Mouse (Mus musculus) lung, adult 2 months (tissue): Measurements from ENCODE around the gene Pipox. TPM values are rescaled to one million over a fixed set of nuclear protein-coding genes. Genes with fewer than 3 reads are reported as not detected.

Experiments
- DNase-seq: peaks from one replicate; pipeline ENCODE4 v3.0.0; 2022
- H3K4me1 ChIP-seq: fragments of 200-500 bp; 2 replicates; pipeline ENCODE4 v1.6.1; 2011; ENCODE audit warnings: low read length; ENCODE audit not compliant: control insufficient read depth, insufficient read depth
- H3K4me3 ChIP-seq: fragments of 200-500 bp; replicated peaks from 2 replicates; pipeline ENCODE3; 2011; ENCODE audit warnings: low read depth, mild to moderate bottlenecking, control low read depth, low read length; ENCODE audit errors: extremely low read depth
- CTCF ChIP-seq: fragments of 200-500 bp; IDR thresholded peaks from 2 replicates; pipeline ENCODE4 v1.5.1; 2011; ENCODE audit warnings: mild to moderate bottlenecking, low read length, control low read depth; ENCODE audit not compliant: insufficient read depth
- POLR2A ChIP-seq: fragments of 200-500 bp; IDR thresholded peaks from 2 replicates; pipeline ENCODE4 v1.6.1; 2011; ENCODE audit warnings: low read depth, mild to moderate bottlenecking, control low read depth, low read length, borderline replicate concordance; ENCODE audit errors: extremely low read depth
- WGBS: fragments of 180-500 bp; shearing (Covaris S2); methylation state at CpG from one replicate; pipeline ENCODE4 v1.1.7; 2018; 5-methylcytosine and 5-hydroxymethylcytosine counted together
- polyA plus RNA-seq: library from polyadenylated mRNA; depleted of rRNA; stranded (reverse); fragments of >200 nt; gene quantifications from 2 replicates; pipeline ENCODE4 v1.2.3, GENCODE M21; 2012

Gene Pipox
- polyA plus RNA-seq, 1 experiment, result 1.3 TPM

GRCm38 (mm10) chr11:77930751-77931540, 37.0 kb upstream of the Pipox start, which contains the start of gene Sez6:
Sez6 (plus strand) TSS chr11:77930800.
- TF ChIP-seq POLR2A, result no peak
- TF ChIP-seq CTCF, result no peak
- no peaks in the 10 kb centered on the region for H3K4me1 ChIP-seq
- no peak within 1 kb of the TSS for H3K4me3 ChIP-seq
- DNase-seq, result peak; percentile 56
- under 1% methylated on average over 94 of the region's 94 CpGs for WGBS

GRCm38 (mm10) chr11:77927837-77928236, 33.9 kb upstream of the Pipox start:
- Histone ChIP-seq H3K4me3 (no peak overlapping the region), H3K4me1 (no peaks in the 10 kb centered on the region)
- no peak for DNase-seq
- WGBS, result 60% methylated on average over 5 of the region's 5 CpGs
- TF ChIP-seq POLR2A (no peak), CTCF (no peak)

GRCm38 (mm10) chr11:77926666-77927065, 32.8 kb upstream of the Pipox start:
- 24% methylated on average over 9 of the region's 9 CpGs for WGBS
- TF ChIP-seq CTCF, result no peak
- TF ChIP-seq POLR2A, result no peak
- no peak for DNase-seq
- H3K4me1 ChIP-seq, result no peaks in the 10 kb centered on the region
- no peak overlapping the region for H3K4me3 ChIP-seq

GRCm38 (mm10) chr11:77925836-77926657, 32.2 kb upstream of the Pipox start:
- Histone ChIP-seq H3K4me1 (no peaks in the 10 kb centered on the region), H3K4me3 (no peak overlapping the region)
- no peak for TF ChIP-seq CTCF
- TF ChIP-seq POLR2A, result no peak
- no peak for DNase-seq
- 44% methylated on average over 9 of the region's 9 CpGs for WGBS

GRCm38 (mm10) chr11:77923285-77923684, 29.4 kb upstream of the Pipox start:
- no peak overlapping the region for H3K4me3 ChIP-seq
- no peaks in the 10 kb centered on the region for H3K4me1 ChIP-seq
- TF ChIP-seq POLR2A (no peak), CTCF (no peak)
- WGBS, result 73% methylated on average over 4 of the region's 4 CpGs
- DNase-seq, result no peak

GRCm38 (mm10) chr11:77917166-77917565, 23.3 kb upstream of the Pipox start:
- no peak for DNase-seq
- Histone ChIP-seq H3K4me1 (no peaks in the 10 kb centered on the region), H3K4me3 (no peak overlapping the region)
- TF ChIP-seq POLR2A (no peak), CTCF (no peak)
- 45% methylated on average over 10 of the region's 10 CpGs for WGBS

- TF ChIP-seq CTCF (no peak), POLR2A (no peak)
- H3K4me1 ChIP-seq, result no peaks in the 10 kb centered on the region
- no peak overlapping the region for H3K4me3 ChIP-seq
- WGBS, result 69% methylated on average over 4 of the region's 4 CpGs
- DNase-seq, result no peak
These were observed 22.8 kb upstream of the Pipox start for GRCm38 (mm10) chr11:77916741-77917140.

- Histone ChIP-seq H3K4me1 (no peaks in the 10 kb centered on the region), H3K4me3 (no peak overlapping the region)
- DNase-seq, result no peak
- TF ChIP-seq POLR2A (no peak), CTCF (no peak)
- WGBS, result 8% methylated on average over 32 of the region's 32 CpGs
These were observed 20.8 kb upstream of the Pipox start for GRCm38 (mm10) chr11:77914598-77915260.

GRCm38 (mm10) chr11:77913505-77913904, 19.6 kb upstream of the Pipox start:
- H3K4me1 ChIP-seq, result no peaks in the 10 kb centered on the region
- DNase-seq, result no peak
- 62% methylated on average over 6 of the region's 6 CpGs for WGBS
- TF ChIP-seq CTCF (no peak), POLR2A (no peak)
- H3K4me3 ChIP-seq, result no peak overlapping the region

- Histone ChIP-seq H3K4me1 (no peaks in the 10 kb centered on the region), H3K4me3 (no peak overlapping the region)
- 32% methylated on average over 6 of the region's 6 CpGs for WGBS
- no peak for TF ChIP-seq CTCF
- TF ChIP-seq POLR2A, result no peak
- no peak for DNase-seq
These were observed 15.9 kb upstream of the Pipox start for GRCm38 (mm10) chr11:77909776-77910175.

- 36% methylated on average over 5 of the region's 5 CpGs for WGBS
- TF ChIP-seq CTCF (no peak), POLR2A (no peak)
- no peak for DNase-seq
- Histone ChIP-seq H3K4me3 (no peak overlapping the region), H3K4me1 (no peaks in the 10 kb centered on the region)
These were observed 15.5 kb upstream of the Pipox start for GRCm38 (mm10) chr11:77909376-77909775.
